Mouse (Mus musculus) heart, embryonic 11.5 days (tissue): ENCODE measurements around the gene Rbm26. TPM values are rescaled to one million over a fixed set of nuclear protein-coding genes. Genes with fewer than 3 reads are reported as not detected.

Source experiments
- ATAC-seq: fragments of 200-750 bp; cut with Nextera tagmentation; replicated peaks from 2 replicates; pipeline ENCODE4 v1.8.0; 2017; ENCODE audit warnings: moderate library complexity; ENCODE audit not compliant: insufficient number of reproducible peaks, low FRiP score, low TSS enrichment
- H3K27ac ChIP-seq: fragments of 300-500 bp; sonication (generic); 2 replicates; pipeline ENCODE4 v1.5.1; 2014; ENCODE audit warnings: mild to moderate bottlenecking, low read depth, low read length
- H3K27me3 ChIP-seq: fragments of 300-500 bp; sonication (generic); 2 replicates; pipeline ENCODE4 v1.6.1; 2014; ENCODE audit warnings: mild to moderate bottlenecking, low read length, mixed read lengths; ENCODE audit not compliant: control insufficient read depth, insufficient read depth
- H3K36me3 ChIP-seq: fragments of 300-500 bp; sonication (generic); 2 replicates; pipeline ENCODE4 v1.6.1; 2014; ENCODE audit warnings: mild to moderate bottlenecking, low read length, moderate library complexity, mixed read lengths; ENCODE audit not compliant: control insufficient read depth, insufficient read depth
- H3K4me1 ChIP-seq: fragments of 300-500 bp; sonication (generic); 2 replicates; pipeline ENCODE4 v1.6.1; 2014; ENCODE audit warnings: low read length; ENCODE audit not compliant: control insufficient read depth, insufficient read depth
- H3K4me2 ChIP-seq: fragments of 300-500 bp; sonication (generic); 2 replicates; pipeline ENCODE4 v1.6.1; 2014; ENCODE audit warnings: mild to moderate bottlenecking, moderate library complexity
- H3K4me3 ChIP-seq: fragments of 300-500 bp; sonication (generic); 2 replicates; pipeline ENCODE4 v1.5.1; 2014; ENCODE audit warnings: low read depth, low read length
- H3K9ac ChIP-seq: fragments of 300-500 bp; sonication (generic); 2 replicates; pipeline ENCODE4 v1.6.1; 2014; ENCODE audit warnings: mild to moderate bottlenecking, low read depth, low read length, moderate library complexity
- H3K9me3 ChIP-seq: fragments of 300-500 bp; sonication (generic); replicated peaks from 2 replicates; pipeline ENCODE4 v1.6.1; 2016; ENCODE audit warnings: low read length; ENCODE audit not compliant: control insufficient read depth
- WGBS: fragments of 180-500 bp; shearing (Covaris S2); extraction: QIAGEN DNeasy Blood & Tissue Kit; methylation state at CpG from one replicate; pipeline ENCODE4 v1.1.7; 2014; ENCODE audit not compliant: insufficient replicate concordance; 5-methylcytosine and 5-hydroxymethylcytosine counted together
- polyA plus RNA-seq: library from polyadenylated mRNA; unstranded; fragments of >200 nt; fragmentation: Nextera tagmentation; extraction: Ambion mirVana; gene quantifications from 2 replicates; pipeline ENCODE4 v1.2.1, GENCODE M21; 2014

Rbm26 gene
- polyA plus RNA-seq, result 24.3 and 26.1 TPM in 2 replicates

GRCm38 (mm10) chr14:105177238-105177693 lies at the start of gene Rbm26:
Gene Rbm26, minus strand, starts transcription at chr14:105177327.
- H3K4me1 ChIP-seq, result peaks cover 26% of the 10 kb centered on the region
- H3K4me2 ChIP-seq, result peak within 1 kb of the TSS; percentile 86
- peak within 1 kb of the TSS; percentile 98 for H3K4me3 ChIP-seq
- peak; percentile 96 for ATAC-seq
- H3K9ac ChIP-seq, result peak within 1 kb of the TSS; percentile 98
- H3K9me3 ChIP-seq, result no peaks in the 10 kb centered on the region
- WGBS, result under 1% methylated on average over 28 of the region's 28 CpGs
- no peaks in the 10 kb centered on the region for H3K27me3 ChIP-seq
- no peaks in the 10 kb centered on the region for H3K36me3 ChIP-seq
- H3K27ac ChIP-seq, result peak within 1 kb of the TSS; percentile 94

- no peaks in the 10 kb centered on the region for H3K36me3 ChIP-seq
- H3K4me3 ChIP-seq, result no peak overlapping the region
- no peak overlapping the region for H3K27ac ChIP-seq
- 82% methylated on average over 4 of the region's 4 CpGs for WGBS
- ATAC-seq, result no peak
- H3K9ac ChIP-seq, result no peak overlapping the region
- no peaks in the 10 kb centered on the region for H3K4me1 ChIP-seq
- no peaks in the 10 kb centered on the region for H3K9me3 ChIP-seq
- no peak overlapping the region for H3K4me2 ChIP-seq
- no peaks in the 10 kb centered on the region for H3K27me3 ChIP-seq
Measured at GRCm38 (mm10) chr14:105225790-105226189, 48.7 kb upstream of the Rbm26 start.

- no peak for ATAC-seq
- 77% methylated on average over 4 of the region's 4 CpGs for WGBS
- no peak overlapping the region for H3K4me3 ChIP-seq
Measured at GRCm38 (mm10) chr14:105222240-105222639, 45.1 kb upstream of the Rbm26 start.

GRCm38 (mm10) chr14:105219525-105220376 lies 42.6 kb upstream of the Rbm26 start:
- H3K4me3 ChIP-seq, result no peak overlapping the region
- H3K27me3 ChIP-seq, result no peaks in the 10 kb centered on the region
- H3K36me3 ChIP-seq, result no peaks in the 10 kb centered on the region
- no peak overlapping the region for H3K27ac ChIP-seq
- ATAC-seq, result no peak
- H3K4me1 ChIP-seq, result no peaks in the 10 kb centered on the region
- H3K4me2 ChIP-seq, result no peak overlapping the region
- H3K9ac ChIP-seq, result no peak overlapping the region
- WGBS, result 74% methylated on average over 9 of the region's 9 CpGs
- H3K9me3 ChIP-seq, result no peaks in the 10 kb centered on the region

More at GRCm38 (mm10) chr14:105222240-105222639, 45.1 kb upstream of the Rbm26 start:
- no peak overlapping the region for H3K9ac ChIP-seq
- H3K27ac ChIP-seq, result no peak overlapping the region
- H3K9me3 ChIP-seq, result no peaks in the 10 kb centered on the region
- H3K4me2 ChIP-seq, result no peak overlapping the region
- H3K36me3 ChIP-seq, result no peaks in the 10 kb centered on the region
- no peaks in the 10 kb centered on the region for H3K4me1 ChIP-seq
- H3K27me3 ChIP-seq, result no peaks in the 10 kb centered on the region

GRCm38 (mm10) chr14:105198401-105198800 lies 21.3 kb upstream of the Rbm26 start:
- Histone ChIP-seq H3K4me3 (no peak overlapping the region), H3K9ac (no peak overlapping the region), H3K9me3 (no peaks in the 10 kb centered on the region), H3K4me2 (no peak overlapping the region), H3K4me1 (no peaks in the 10 kb centered on the region), H3K27me3 (no peaks in the 10 kb centered on the region), H3K36me3 (no peaks in the 10 kb centered on the region), H3K27ac (no peak overlapping the region)
- 56% methylated on average over 5 of the region's 5 CpGs for WGBS
- ATAC-seq, result no peak

GRCm38 (mm10) chr14:105194682-105195081 lies 17.6 kb upstream of the Rbm26 start:
- ATAC-seq, result no peak
- 65% methylated on average over 4 of the region's 4 CpGs for WGBS
- H3K9ac ChIP-seq, result no peak overlapping the region

GRCm38 (mm10) chr14:105184866-105185265 lies 7.7 kb upstream of the Rbm26 start:
- no peak overlapping the region for H3K27ac ChIP-seq
- no peak overlapping the region for H3K4me2 ChIP-seq
- H3K4me1 ChIP-seq, result no peaks in the 10 kb centered on the region
- H3K36me3 ChIP-seq, result no peaks in the 10 kb centered on the region
- no peaks in the 10 kb centered on the region for H3K9me3 ChIP-seq
- whole genome bisulfite sequencing, result 58% methylated on average over 3 of the region's 3 CpGs
- ATAC-seq, result no peak
- H3K27me3 ChIP-seq, result no peaks in the 10 kb centered on the region
- H3K9ac ChIP-seq, result no peak overlapping the region
- H3K4me3 ChIP-seq, result no peak overlapping the region

More at GRCm38 (mm10) chr14:105194682-105195081, 17.6 kb upstream of the Rbm26 start:
- no peaks in the 10 kb centered on the region for H3K9me3 ChIP-seq
- H3K27me3 ChIP-seq, result no peaks in the 10 kb centered on the region
- H3K4me2 ChIP-seq, result no peak overlapping the region
- H3K4me3 ChIP-seq, result no peak overlapping the region
- no peak overlapping the region for H3K27ac ChIP-seq
- H3K4me1 ChIP-seq, result no peaks in the 10 kb centered on the region
- no peaks in the 10 kb centered on the region for H3K36me3 ChIP-seq

GRCm38 (mm10) chr14:105182786-105183185 lies 5.7 kb upstream of the Rbm26 start:
- no peaks in the 10 kb centered on the region for H3K4me1 ChIP-seq
- H3K27ac ChIP-seq, result no peak overlapping the region
- no peak for ATAC-seq
- 67% methylated on average over 3 of the region's 3 CpGs for WGBS
- H3K27me3 ChIP-seq, result no peaks in the 10 kb centered on the region
- no peak overlapping the region for H3K9ac ChIP-seq
- H3K4me3 ChIP-seq, result no peak overlapping the region
- no peak overlapping the region for H3K4me2 ChIP-seq
- H3K9me3 ChIP-seq, result no peaks in the 10 kb centered on the region
- H3K36me3 ChIP-seq, result no peaks in the 10 kb centered on the region
